Mouse (Mus musculus): Measurements from ENCODE around the gene Oaz1.
"Not testable (repeated sequence)": the region's sequence is repeated elsewhere in the genome, so short reads cannot be mapped to it uniquely, and the experiment has no call there.

Gene Oaz1

GRCm38 (mm10) chr10:80823847-80824643 lies 2.4 kb upstream of the Oaz1 start:
- peak; percentile 17 to 42 for DNase-seq

- DNase-seq: no peak
These were observed 1.6 kb upstream of the Oaz1 start for GRCm38 (mm10) chr10:80824827-80825226.

GRCm38 (mm10) chr10:80827063-80827869 lies 810 bp downstream of the Oaz1 start:
- DNase-seq: no peak

DNA sequence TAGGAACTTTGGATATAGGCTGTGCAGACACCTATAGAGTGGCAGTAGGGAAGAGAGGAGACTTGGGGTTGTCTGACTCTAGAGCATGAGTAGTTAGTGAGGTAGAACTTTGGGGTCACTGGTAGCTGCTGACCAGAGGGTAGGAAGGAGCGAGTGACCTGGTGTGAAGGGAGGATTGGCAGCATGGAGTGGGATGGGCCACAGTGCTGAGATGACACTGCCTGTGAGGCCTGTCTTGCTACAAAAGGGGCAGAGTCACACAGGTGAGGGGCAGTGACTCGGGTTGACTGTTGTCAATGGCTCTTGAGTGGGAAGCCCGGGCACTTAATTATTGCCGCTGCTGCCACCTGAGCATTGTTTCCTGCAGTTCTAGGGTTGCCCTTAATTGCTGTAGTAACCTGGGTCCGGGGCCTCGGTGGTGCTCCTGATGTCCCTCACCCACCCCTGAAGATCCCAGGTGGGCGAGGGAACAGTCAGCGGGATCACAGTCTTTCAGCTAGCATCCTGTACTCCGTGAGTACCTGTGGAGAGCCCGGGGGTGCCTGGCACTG lies 1.5 kb downstream of the Oaz1 start:
- no peak for DNase-seq

GRCm38 (mm10) chr10:80828587-80828986 lies 2.1 kb downstream of the Oaz1 start:
- DNase-seq: not testable (repeated sequence)

DNA sequence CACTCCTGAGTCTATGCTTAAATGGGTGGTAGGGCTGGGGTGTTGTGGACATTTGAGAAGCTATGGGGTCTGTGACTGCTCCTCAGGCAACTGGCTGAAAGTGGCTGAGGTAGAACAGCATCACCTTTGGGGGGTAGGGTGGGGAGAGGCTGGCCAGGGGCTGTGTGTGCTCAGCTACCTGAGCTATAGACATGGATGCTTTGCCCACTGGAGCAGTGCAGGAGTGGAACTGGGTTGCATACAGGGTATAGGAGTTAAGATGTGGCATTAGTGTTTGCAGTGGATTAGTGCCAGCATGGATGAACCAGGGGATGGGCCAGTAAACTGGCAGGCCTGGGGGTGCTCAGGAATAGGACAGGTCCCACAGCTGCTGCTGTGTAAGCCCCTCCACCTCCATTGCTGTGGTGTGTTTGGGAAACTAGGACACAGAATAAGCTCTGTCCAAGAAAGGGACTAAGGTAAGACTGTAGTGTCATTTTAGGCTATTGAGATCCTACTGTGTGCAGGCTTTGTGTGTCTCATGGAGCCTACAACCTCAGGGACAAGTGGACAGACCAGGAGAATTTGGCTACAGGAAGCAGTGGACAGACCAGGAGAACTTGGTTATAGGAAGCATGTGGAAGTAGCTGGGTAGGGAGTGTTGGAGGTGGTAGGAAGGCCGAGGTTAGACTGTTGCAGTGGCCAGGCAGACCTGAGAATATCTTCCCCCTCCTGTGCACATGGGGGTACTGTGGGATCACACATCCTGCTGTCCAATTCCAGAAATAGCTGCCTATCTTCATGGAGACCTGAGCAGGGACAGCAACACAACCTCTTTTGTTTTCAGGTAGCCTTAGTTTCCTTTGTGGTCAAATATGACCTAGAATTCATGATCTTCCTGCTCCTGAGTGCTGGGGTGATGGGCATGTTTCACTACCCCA lies 3.2 kb downstream of the Oaz1 start:
- no peak for DNase-seq

DNA sequence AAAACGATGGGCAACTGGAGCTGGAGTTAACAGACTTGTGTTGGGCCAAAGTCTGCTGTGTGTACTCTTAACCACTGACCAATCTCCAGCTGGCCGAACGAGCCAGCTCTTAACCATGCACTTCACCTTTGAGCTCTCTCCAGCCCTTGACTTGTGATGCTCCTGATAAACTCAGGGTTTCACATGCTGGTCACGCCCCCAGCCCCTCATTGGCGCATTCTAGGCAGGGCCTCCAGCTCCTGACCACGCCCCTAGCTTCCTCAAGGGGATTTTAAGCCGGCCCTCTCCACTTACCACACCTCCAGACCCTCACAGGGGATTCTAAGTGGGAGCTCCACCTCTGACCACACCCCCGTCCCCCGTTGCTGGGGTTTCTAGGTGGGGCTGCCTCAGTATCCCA lies 4.7 kb downstream of the Oaz1 start:
- peak; percentile 88 to 93 for DNase-seq

DNA sequence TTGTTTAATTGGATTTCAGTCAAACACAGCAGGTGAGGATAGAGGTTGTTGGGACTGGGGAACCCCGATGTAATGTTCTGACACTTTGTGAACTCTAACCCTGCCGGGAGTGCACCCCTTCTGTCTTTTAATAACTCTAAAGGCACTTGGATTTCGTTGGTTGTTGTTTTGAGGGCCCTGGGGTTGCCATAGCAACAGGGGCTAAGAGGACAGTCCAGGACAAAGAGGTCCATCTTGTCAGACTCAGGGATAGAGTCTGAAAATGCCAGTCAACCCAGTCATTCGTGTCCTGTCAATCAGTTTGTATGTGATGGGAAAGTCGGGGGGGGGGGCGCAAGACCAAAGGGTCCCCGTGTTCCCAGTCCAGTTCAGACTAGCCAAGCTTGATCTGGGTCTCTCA lies 6.4 kb downstream of the Oaz1 start:
- peak in 1 of 2 experiments; percentile 30 for DNase-seq

- no peak for DNase-seq
These were observed 9.2 kb downstream of the Oaz1 start for GRCm38 (mm10) chr10:80835617-80836016.

GRCm38 (mm10) chr10:80836949-80837379 lies 10.5 kb downstream of the Oaz1 start:
- no peak for DNase-seq

DNA sequence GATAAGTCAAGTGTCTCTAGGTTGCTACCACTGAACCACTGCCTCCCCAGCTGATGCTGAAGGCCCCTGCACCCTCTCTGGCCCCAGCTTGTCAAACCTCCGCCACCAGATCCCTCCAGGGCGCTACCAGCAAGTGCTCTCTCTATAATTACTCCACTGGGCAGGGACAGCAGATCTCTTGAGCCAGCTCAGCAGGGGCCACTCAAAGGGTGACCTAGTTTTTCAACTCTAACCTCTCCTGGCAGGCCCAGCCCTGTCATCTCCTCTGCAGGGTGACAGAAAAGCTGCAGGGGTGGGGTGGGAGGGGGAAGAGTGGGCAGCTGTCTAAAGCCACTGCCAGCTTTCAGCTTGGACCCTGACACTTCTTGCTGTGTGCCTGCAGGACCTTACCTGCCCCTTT lies 11.4 kb downstream of the Oaz1 start:
- no peak for DNase-seq

- DNase-seq: no peak
These were observed 12.0 kb downstream of the Oaz1 start for GRCm38 (mm10) chr10:80838346-80838912.

DNA sequence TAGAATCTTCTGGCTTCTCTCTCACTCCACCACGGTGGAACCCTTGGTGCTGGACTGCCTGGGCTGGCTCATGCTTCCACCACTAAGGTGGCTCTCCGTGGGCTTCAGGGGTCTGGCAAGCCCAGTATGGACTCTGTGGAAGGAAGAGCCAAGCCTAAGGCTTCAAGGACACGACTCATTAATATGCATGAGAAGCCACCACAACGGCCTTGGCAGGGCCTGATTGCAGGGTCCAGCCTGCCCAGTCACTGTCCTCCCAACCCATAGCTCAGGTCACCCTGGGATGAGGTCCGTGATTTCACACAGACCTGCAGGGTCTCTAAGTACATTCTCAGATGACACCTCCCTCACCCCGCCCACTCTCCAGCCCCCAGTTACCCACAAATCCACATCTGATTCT lies 13.4 kb downstream of the Oaz1 start:
- no peak for DNase-seq

GRCm38 (mm10) chr10:80841685-80842084 lies 15.2 kb downstream of the Oaz1 start:
- DNase-seq: no peak

GRCm38 (mm10) chr10:80842334-80842733 lies 15.9 kb downstream of the Oaz1 start:
- no peak for DNase-seq

GRCm38 (mm10) chr10:80843087-80843930 lies 16.9 kb downstream of the Oaz1 start:
- DNase-seq: no peak

GRCm38 (mm10) chr10:80843931-80844547 lies 17.6 kb downstream of the Oaz1 start, which contains the start of gene Lingo3:
Lingo3 (minus strand) TSS chr10:80844039.
- peak in 1 of 2 experiments; percentile 29 for DNase-seq

- no peak for DNase-seq
These were observed 18.7 kb downstream of the Oaz1 start for GRCm38 (mm10) chr10:80845055-80845693.

DNA sequence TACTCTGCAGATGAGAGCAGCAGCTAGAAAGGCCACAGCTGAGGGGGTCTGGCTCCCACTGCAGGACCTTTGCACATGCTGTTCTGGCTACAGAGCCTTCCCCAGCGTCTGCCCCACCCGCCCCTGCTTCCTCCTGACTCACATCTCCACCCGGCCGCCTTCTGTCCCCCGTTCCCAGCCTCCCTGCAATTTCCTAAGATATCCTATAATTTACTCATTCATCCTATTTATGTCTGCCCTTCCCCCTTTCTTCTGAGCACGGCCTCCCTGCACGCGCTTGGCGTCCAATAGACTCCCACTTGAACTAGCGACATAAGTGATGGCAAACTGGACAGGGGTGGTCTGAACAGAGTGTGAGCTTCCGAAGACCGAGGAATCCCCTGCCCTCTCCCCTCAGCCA lies 19.3 kb downstream of the Oaz1 start:
- no peak for DNase-seq

DNA sequence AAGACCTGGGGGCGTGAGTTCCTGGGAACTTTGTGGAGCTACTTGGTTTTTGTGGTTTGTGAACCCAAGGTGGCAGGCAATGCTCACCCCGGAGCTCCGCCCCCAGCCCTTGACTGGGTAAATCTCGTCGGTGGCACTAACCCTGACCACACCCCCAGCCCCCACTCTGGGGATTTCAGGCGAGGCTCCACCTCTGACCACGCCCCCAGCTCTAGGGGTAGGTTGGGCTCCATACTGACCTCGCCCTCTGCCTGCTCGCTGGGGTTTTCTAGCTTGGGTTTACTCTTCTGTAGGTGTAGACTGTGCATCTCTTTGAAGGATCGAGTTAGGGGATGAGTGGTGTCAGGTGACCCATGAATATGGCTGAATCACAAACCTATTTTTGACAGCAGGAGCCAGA lies 22.1 kb downstream of the Oaz1 start:
- peak; percentile 41 to 77 for DNase-seq

Data from kidney, postnatal 36 days (tissue).